Mouse (Mus musculus): ENCODE results near the gene Ankrd11. TPM values are rescaled to one million over a fixed set of nuclear protein-coding genes. Genes with fewer than 3 reads are reported as not detected.
A peak's percentile ranks its signal among the peaks of the same experiment; 100 is the strongest.

The Ankrd11 gene
- polyA plus RNA-seq, 1 experiment from 2014 or later: 33.6 TPM

DNA sequence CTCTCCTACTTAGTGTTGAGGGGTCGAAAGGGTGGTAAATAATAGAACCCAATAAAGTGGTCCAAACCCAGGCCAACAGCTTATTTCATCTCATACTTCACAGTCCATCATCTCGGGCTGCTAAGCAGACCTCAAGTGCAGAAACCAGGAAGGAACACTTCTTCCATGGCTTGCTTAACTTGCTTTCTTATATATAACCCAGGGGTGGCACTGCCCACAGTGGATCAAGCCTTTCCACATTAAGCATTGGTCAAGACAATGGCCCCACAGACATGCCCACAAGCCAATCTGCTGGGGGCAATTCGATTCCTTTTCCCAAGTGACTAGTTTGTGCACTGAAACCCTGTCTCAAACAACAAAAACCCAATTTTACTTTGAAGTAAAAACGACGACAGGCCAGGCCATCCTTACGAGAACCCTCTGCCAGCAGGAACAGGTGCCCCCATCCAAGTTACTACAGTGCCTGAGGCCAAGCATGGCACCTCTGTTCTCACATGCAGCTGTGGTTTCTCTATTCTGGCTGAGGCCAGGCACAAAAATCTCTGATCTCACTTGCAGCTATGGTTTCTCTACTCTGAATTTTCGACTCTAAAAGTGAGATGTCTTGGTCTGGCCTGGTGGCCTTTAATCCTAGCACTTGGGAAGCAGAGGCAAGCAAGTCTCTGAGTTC, 123.5 kb downstream of the Ankrd11 start:
- H3K27ac ChIP-seq (ENCODE audit: low read length): no peak overlapping the region
- no peak overlapping the region for H3K4me2 ChIP-seq (ENCODE audit: low read length)
- no peak overlapping the region for H3K9ac ChIP-seq (replicated peaks; ENCODE audit: low read depth, low read length)
- no peaks in the 10 kb centered on the region for H3K9me3 ChIP-seq (ENCODE audit: control insufficient read depth, low read length)
- H3K36me3 ChIP-seq (ENCODE audit: control insufficient read depth, insufficient read depth): no peaks in the 10 kb centered on the region
- no peaks in the 10 kb centered on the region for H3K27me3 ChIP-seq (replicated peaks; ENCODE audit: control insufficient read depth, insufficient read depth, low read length)
- no peak for ATAC-seq
- H3K4me3 ChIP-seq (replicated peaks; ENCODE audit: low read length): no peak overlapping the region
- H3K4me1 ChIP-seq (replicated peaks; ENCODE audit: control insufficient read depth, insufficient read depth, low read length): peaks cover 18% of the 10 kb centered on the region
- 81% methylated on average over 7 of the region's 7 CpGs for WGBS

DNA sequence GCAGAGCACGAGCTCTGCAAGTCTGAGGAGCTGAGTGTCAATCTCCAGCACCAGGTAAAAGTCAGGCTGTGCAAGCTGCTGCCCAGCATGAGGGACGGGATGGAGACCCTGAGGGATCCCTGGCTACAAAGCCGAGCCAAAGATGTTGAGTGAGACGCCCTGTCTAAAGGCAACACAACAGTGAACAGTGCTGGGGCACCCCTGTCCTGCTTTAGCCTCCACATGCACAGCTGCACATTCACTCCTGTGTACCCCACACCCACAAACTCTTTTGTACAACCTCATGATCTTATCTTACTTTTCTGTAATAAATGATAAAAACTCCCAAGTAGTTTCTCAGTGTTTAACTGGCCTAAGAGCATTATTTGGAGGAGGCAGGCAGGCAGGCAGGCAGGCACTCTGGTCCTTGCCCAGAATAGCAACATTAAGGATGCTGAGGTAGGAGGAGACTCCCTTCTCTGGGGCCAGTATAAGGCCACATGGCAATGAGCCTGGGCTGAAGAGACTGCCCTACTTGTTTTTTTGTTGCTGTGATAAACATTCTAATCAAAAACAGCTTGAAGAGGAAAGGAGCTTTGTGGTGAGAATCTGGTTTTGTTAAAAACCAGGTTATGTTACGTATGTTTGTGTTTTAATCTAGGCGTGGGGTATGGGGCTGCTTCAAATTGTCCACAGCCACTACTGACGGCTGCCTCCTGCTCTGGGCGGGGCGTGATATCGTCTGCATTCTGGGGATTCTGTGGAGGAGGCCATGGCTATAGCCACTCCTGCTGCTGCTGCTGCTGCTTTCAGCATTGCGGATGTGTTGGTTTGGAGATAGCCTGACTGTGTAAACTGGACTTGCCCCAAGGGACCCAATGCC, 124.3 kb downstream of the Ankrd11 start:
- Histone ChIP-seq H3K4me1 (replicated peaks; ENCODE audit: control insufficient read depth, insufficient read depth, low read length) (peaks cover 21% of the 10 kb centered on the region), H3K4me2 (ENCODE audit: low read length) (no peak overlapping the region), H3K27me3 (replicated peaks; ENCODE audit: control insufficient read depth, insufficient read depth, low read length) (no peaks in the 10 kb centered on the region), H3K9ac (replicated peaks; ENCODE audit: low read depth, low read length) (no peak overlapping the region), H3K4me3 (replicated peaks; ENCODE audit: low read length) (no peak overlapping the region), H3K36me3 (ENCODE audit: control insufficient read depth, insufficient read depth) (no peaks in the 10 kb centered on the region), H3K27ac (ENCODE audit: low read length) (no peak overlapping the region), H3K9me3 (ENCODE audit: control insufficient read depth, low read length) (no peaks in the 10 kb centered on the region)
- 78% methylated on average over 11 of the region's 11 CpGs for WGBS
- ATAC-seq: no peak

DNA sequence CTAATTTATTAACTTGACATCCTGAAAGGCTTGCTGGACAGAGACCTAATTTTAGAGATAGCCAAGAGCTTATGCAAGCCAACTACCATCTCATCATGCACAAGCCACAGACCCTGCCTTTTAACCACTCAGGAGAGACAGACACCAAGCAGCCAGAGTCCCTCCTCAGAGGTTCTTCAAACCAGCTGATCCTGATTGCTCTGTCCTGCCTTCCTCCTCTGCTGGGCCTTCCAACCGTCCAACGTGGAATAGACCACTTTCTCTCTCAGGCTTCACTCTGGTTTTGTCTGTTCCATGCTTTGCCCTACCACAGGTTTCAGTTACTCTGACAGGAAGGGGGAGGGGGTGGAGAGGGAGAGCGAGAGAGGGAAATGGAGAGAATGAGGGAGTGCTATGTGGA, 125.3 kb downstream of the Ankrd11 start:
- Histone ChIP-seq H3K36me3 (ENCODE audit: control insufficient read depth, insufficient read depth) (no peaks in the 10 kb centered on the region), H3K4me1 (replicated peaks; ENCODE audit: control insufficient read depth, insufficient read depth, low read length) (peaks cover 22% of the 10 kb centered on the region), H3K4me2 (ENCODE audit: low read length) (no peak overlapping the region), H3K27ac (ENCODE audit: low read length) (no peak overlapping the region), H3K9ac (replicated peaks; ENCODE audit: low read depth, low read length) (no peak overlapping the region), H3K27me3 (replicated peaks; ENCODE audit: control insufficient read depth, insufficient read depth, low read length) (no peaks in the 10 kb centered on the region), H3K4me3 (replicated peaks; ENCODE audit: low read length) (no peak overlapping the region), H3K9me3 (ENCODE audit: control insufficient read depth, low read length) (no peaks in the 10 kb centered on the region)
- no peak for ATAC-seq
- 81% methylated on average over 3 of the region's 3 CpGs for WGBS

- H3K27ac ChIP-seq (ENCODE audit: low read length): no peak overlapping the region
- 84% methylated on average over 4 of the region's 4 CpGs for WGBS
Measured at GRCm38 (mm10) chr8:122912871-122913270, 129.2 kb downstream of the Ankrd11 start.

DNA sequence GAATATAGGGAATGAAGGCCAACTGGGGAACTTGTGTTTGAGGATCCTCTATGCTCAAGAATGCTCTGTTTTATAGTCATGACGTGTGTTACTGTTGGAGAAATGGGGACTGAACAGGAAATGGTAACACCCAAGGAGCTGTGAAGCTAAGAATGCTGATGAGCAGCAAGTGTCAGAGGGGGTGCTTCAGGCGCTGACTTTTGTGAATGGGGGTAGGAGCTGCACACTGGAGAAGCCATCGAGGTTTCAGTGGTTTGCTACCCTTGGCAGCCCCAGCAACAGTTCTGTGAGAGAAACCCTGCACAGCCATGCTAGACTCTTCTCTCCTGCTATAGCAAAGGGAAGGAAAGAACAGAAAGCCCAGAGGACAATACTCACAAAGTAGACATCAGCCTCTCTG, 129.9 kb downstream of the Ankrd11 start:
- 84% methylated on average over 3 of the region's 3 CpGs for WGBS
- Histone ChIP-seq H3K9me3 (ENCODE audit: control insufficient read depth, low read length) (no peaks in the 10 kb centered on the region), H3K27ac (ENCODE audit: low read length) (no peak overlapping the region), H3K4me1 (replicated peaks; ENCODE audit: control insufficient read depth, insufficient read depth, low read length) (0 out of 2 replicates have a peak, but pooled peaks cover 4% of the 10 kb centered on the region), H3K27me3 (replicated peaks; ENCODE audit: control insufficient read depth, insufficient read depth, low read length) (no peaks in the 10 kb centered on the region), H3K9ac (replicated peaks; ENCODE audit: low read depth, low read length) (no peak overlapping the region), H3K4me2 (ENCODE audit: low read length) (no peak overlapping the region), H3K36me3 (ENCODE audit: control insufficient read depth, insufficient read depth) (peaks cover 5% of the 10 kb centered on the region; the same call in 1 of the 2 replicates), H3K4me3 (replicated peaks; ENCODE audit: low read length) (no peak overlapping the region)
- no peak for ATAC-seq

More at GRCm38 (mm10) chr8:122912871-122913270, 129.2 kb downstream of the Ankrd11 start:
- Histone ChIP-seq H3K36me3 (ENCODE audit: control insufficient read depth, insufficient read depth) (peaks cover 3% of the 10 kb centered on the region; the same call in 1 of the 2 replicates), H3K4me1 (replicated peaks; ENCODE audit: control insufficient read depth, insufficient read depth, low read length) (peaks cover 10% of the 10 kb centered on the region; the same call in 1 of the 2 replicates), H3K9me3 (ENCODE audit: control insufficient read depth, low read length) (no peaks in the 10 kb centered on the region), H3K9ac (replicated peaks; ENCODE audit: low read depth, low read length) (no peak overlapping the region), H3K4me3 (replicated peaks; ENCODE audit: low read length) (no peak overlapping the region), H3K4me2 (ENCODE audit: low read length) (no peak overlapping the region), H3K27me3 (replicated peaks; ENCODE audit: control insufficient read depth, insufficient read depth, low read length) (no peaks in the 10 kb centered on the region)
- no peak for ATAC-seq

DNA sequence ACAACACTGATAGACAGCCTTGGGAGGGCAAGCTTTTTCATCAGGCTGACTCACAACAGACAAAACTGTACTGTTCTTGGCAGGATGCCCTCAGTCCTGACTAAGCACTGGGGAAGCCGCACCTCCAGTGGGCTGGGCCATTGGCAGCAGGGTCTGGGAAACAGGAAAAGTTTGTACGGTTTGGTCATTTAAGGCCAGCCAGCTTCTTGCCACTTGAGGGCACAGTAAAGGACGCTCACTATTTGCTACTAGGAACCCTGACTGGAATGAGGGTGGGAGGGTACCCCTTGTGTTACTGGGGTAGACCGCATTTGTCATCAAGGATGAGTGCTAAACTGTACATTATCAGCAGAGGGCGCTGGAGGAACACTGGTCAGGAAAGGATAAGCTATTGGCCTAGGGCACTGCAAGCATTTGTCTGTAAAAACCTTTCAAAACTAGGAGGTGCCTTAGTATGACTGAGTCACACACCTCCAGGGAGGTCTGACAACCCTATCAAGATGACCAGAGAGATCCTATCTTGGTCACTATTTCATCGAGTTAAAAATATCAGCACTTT, 135.5 kb downstream of the Ankrd11 start:
- WGBS: 35% methylated on average over 6 of the region's 6 CpGs

DNA sequence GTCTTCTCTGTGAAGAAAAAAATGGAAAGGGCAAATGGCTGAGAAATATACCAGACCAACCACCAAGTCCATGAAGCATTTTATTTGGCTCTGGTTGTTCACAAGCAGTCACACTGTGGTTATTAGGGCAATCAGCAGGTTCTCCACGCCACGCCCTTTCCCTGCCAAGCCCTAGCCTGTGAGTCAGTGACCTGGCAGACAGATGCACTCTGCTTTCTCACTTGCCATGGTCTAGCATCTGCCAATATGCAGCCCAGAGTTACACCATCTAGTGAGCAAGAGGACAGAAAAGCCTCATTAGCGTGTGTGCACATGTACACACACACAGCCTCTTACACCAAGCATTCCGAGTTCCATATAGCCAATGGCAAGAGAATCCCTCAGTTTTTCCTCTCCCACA, 136.7 kb downstream of the Ankrd11 start:
- H3K4me3 ChIP-seq (replicated peaks; ENCODE audit: low read length): no peak overlapping the region
- H3K4me2 ChIP-seq (ENCODE audit: low read length): no peak overlapping the region
- H3K9me3 ChIP-seq (ENCODE audit: control insufficient read depth, low read length): no peaks in the 10 kb centered on the region
- H3K36me3 ChIP-seq (ENCODE audit: control insufficient read depth, insufficient read depth): peaks cover 5% of the 10 kb centered on the region; the same call in 1 of the 2 replicates
- 90% methylated on average over 4 of the region's 4 CpGs for WGBS
- no peak overlapping the region for H3K9ac ChIP-seq (replicated peaks; ENCODE audit: low read depth, low read length)
- ATAC-seq: no peak
- H3K27ac ChIP-seq (ENCODE audit: low read length): no peak overlapping the region
- H3K27me3 ChIP-seq (replicated peaks; ENCODE audit: control insufficient read depth, insufficient read depth, low read length): no peaks in the 10 kb centered on the region
- peaks cover 7% of the 10 kb centered on the region for H3K4me1 ChIP-seq (replicated peaks; ENCODE audit: control insufficient read depth, insufficient read depth, low read length)

More for the DNA sequence above, 135.5 kb downstream of the Ankrd11 start:
- H3K4me1 ChIP-seq (replicated peaks; ENCODE audit: control insufficient read depth, insufficient read depth, low read length): peaks cover 7% of the 10 kb centered on the region
- peaks cover 5% of the 10 kb centered on the region; the same call in 1 of the 2 replicates for H3K36me3 ChIP-seq (ENCODE audit: control insufficient read depth, insufficient read depth)
- no peaks in the 10 kb centered on the region for H3K9me3 ChIP-seq (ENCODE audit: control insufficient read depth, low read length)
- peak; percentile 88 for ATAC-seq
- H3K27me3 ChIP-seq (replicated peaks; ENCODE audit: control insufficient read depth, insufficient read depth, low read length): no peaks in the 10 kb centered on the region
- H3K27ac ChIP-seq (ENCODE audit: low read length): no peak overlapping the region
- no peak overlapping the region for H3K4me2 ChIP-seq (ENCODE audit: low read length)
- no peak overlapping the region for H3K9ac ChIP-seq (replicated peaks; ENCODE audit: low read depth, low read length)
- H3K4me3 ChIP-seq (replicated peaks; ENCODE audit: low read length): no peak overlapping the region

DNA sequence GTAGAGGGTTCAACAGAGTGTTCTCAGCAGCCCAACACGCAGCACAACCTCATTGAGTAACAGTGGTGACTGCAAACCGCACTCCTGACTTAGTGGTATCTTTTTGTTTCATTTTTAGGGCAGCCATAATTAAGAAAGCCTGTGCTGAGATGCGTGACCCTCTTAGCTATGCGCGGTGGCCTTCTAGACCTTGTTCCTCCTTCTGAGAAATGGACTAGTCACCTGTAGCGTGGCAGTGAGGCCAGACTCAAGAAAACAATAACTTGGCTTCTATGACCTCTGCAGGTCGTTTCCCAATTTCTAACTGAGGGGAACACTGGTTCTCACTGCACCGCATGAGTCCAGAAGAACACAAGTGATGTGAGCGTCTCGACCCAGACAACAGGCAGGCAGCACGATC, 137.6 kb downstream of the Ankrd11 start:
- no peak overlapping the region for H3K27ac ChIP-seq (ENCODE audit: low read length)
- 88% methylated on average over 11 of the region's 11 CpGs for WGBS
- no peak for ATAC-seq

GRCm38 (mm10) chr8:122903002-122903401, 139.1 kb downstream of the Ankrd11 start:
- H3K9ac ChIP-seq (replicated peaks; ENCODE audit: low read depth, low read length): no peak overlapping the region
- H3K4me3 ChIP-seq (replicated peaks; ENCODE audit: low read length): no peak overlapping the region
- no peak for ATAC-seq
- 42% methylated on average over 5 of the region's 5 CpGs for WGBS
- H3K9me3 ChIP-seq (ENCODE audit: control insufficient read depth, low read length): no peaks in the 10 kb centered on the region
- peaks cover 8% of the 10 kb centered on the region; the same call in 1 of the 2 replicates for H3K36me3 ChIP-seq (ENCODE audit: control insufficient read depth, insufficient read depth)
- no peak overlapping the region for H3K27ac ChIP-seq (ENCODE audit: low read length)
- H3K27me3 ChIP-seq (replicated peaks; ENCODE audit: control insufficient read depth, insufficient read depth, low read length): no peaks in the 10 kb centered on the region
- no peak overlapping the region for H3K4me2 ChIP-seq (ENCODE audit: low read length)
- peaks cover 7% of the 10 kb centered on the region for H3K4me1 ChIP-seq (replicated peaks; ENCODE audit: control insufficient read depth, insufficient read depth, low read length)

More for the DNA sequence above, 137.6 kb downstream of the Ankrd11 start:
- H3K9ac ChIP-seq (replicated peaks; ENCODE audit: low read depth, low read length): no peak overlapping the region
- H3K27me3 ChIP-seq (replicated peaks; ENCODE audit: control insufficient read depth, insufficient read depth, low read length): no peaks in the 10 kb centered on the region
- H3K9me3 ChIP-seq (ENCODE audit: control insufficient read depth, low read length): no peaks in the 10 kb centered on the region
- H3K4me2 ChIP-seq (ENCODE audit: low read length): no peak overlapping the region
- H3K36me3 ChIP-seq (ENCODE audit: control insufficient read depth, insufficient read depth): peaks cover 5% of the 10 kb centered on the region; the same call in 1 of the 2 replicates
- H3K4me1 ChIP-seq (replicated peaks; ENCODE audit: control insufficient read depth, insufficient read depth, low read length): peaks cover 7% of the 10 kb centered on the region
- no peak overlapping the region for H3K4me3 ChIP-seq (replicated peaks; ENCODE audit: low read length)
